Mouse (Mus musculus) hindbrain, embryonic 11.5 days (tissue): ENCODE data around the gene Vcan. TPM values are rescaled to one million over a fixed set of nuclear protein-coding genes. Genes with fewer than 3 reads are reported as not detected.

Source experiments
- polyA plus RNA-seq: library from polyadenylated mRNA; unstranded; fragments of >200 nt; fragmentation: Nextera tagmentation; extraction: Ambion mirVana; gene quantifications from 2 replicates; pipeline ENCODE4 v1.2.1, GENCODE M21; 2014

Vcan gene
- polyA plus RNA-seq, 1 experiment from 2014 or later = 99.0 TPM

Other genes starting within 250 kb of the Vcan start
- 12.3 and 15.3 TPM in 2 replicates for gene Hapln1, start 202.7 kb downstream of the Vcan start, polyA plus RNA-seq